ENCODE assay signal across 8 mouse cellular contexts in genomic region chr6:99027542-99028160, GRCm38 (mm10).
DNase-seq lines count a peak whose midpoint lies in the region; ATAC-seq and TF ChIP-seq lines count a peak whose summit lies in the region.

No protein-coding gene starts in this region.

- no peaks in the 10 kb centered on the region for H3K9me3 ChIP-seq in intestine, embryonic 14.5 days (ENCODE audit: control insufficient read depth, low read length)
- no peaks in the 10 kb centered on the region for H3K9me3 ChIP-seq in midbrain, postnatal 0 days (ENCODE audit: low read length)

- peak; percentile 13 for DNase-seq in kidney, adult 11 months
- DNase-seq in kidney, postnatal 36 days = no peak
- peak; percentile 86 for DNase-seq in intestine, embryonic 14.5 days (ENCODE audit: low spot score)
- DNase-seq in midbrain, postnatal 0 days (ENCODE audit: low spot score) = no peak
- DNase-seq in cerebellum, adult 8-10 months = no peak
- DNase-seq in gastrocnemius, postnatal 4 days (ENCODE audit: low spot score in 2 of 2) = no peak

- no peak for ATAC-seq in intestine, embryonic 14.5 days (replicated peaks; ENCODE audit: low FRiP score, low TSS enrichment, low read depth)
- ATAC-seq in midbrain, postnatal 0 days (ENCODE audit: low FRiP score) = no peak

- peak overlapping the region; percentile 80 for H3K27ac ChIP-seq in brown adipose tissue, adult 24 weeks (replicated peaks; ENCODE audit: low read depth, low read length)
- H3K27ac ChIP-seq in intestine, embryonic 14.5 days (ENCODE audit: low read depth) = peak overlapping the region; percentile 96
- peak overlapping the region; percentile 33 for H3K27ac ChIP-seq in midbrain, postnatal 0 days (ENCODE audit: low read depth, low read length)

- H3K4me2 ChIP-seq in intestine, embryonic 14.5 days (ENCODE audit: low read length) = peak overlapping the region; percentile 78
- peak overlapping the region; percentile 61 for H3K4me2 ChIP-seq in midbrain, postnatal 0 days (ENCODE audit: low read depth, low read length, poor library complexity, severe bottlenecking)

- H3K27me3 ChIP-seq in C2C12 (ENCODE audit: control insufficient read depth, insufficient read depth, insufficient read length) = no peaks in the 10 kb centered on the region
- H3K27me3 ChIP-seq in intestine, embryonic 14.5 days (replicated peaks; ENCODE audit: control insufficient read depth, insufficient read depth, low read length) = no peaks in the 10 kb centered on the region
- no peaks in the 10 kb centered on the region for H3K27me3 ChIP-seq in midbrain, postnatal 0 days (ENCODE audit: insufficient read depth, low read length)

- 0 out of 2 replicates have a peak, but pooled peaks cover 5% of the 10 kb centered on the region for H3K4me1 ChIP-seq in brown adipose tissue, adult 24 weeks (ENCODE audit: control insufficient read depth, insufficient read depth, insufficient read length, low read length)
- peaks cover 50% of the 10 kb centered on the region for H3K4me1 ChIP-seq in intestine, embryonic 14.5 days (replicated peaks; ENCODE audit: control insufficient read depth, insufficient read depth, low read length)
- no peaks in the 10 kb centered on the region for H3K4me1 ChIP-seq in midbrain, postnatal 0 days (ENCODE audit: insufficient read depth, low read length)

- peaks cover 62% of the 10 kb centered on the region for H3K79me2 ChIP-seq in C2C12 (ENCODE audit: control insufficient read depth, insufficient read depth)

- peak overlapping the region; percentile 94 for H3ac ChIP-seq in C2C12 (ENCODE audit: control insufficient read depth, insufficient read length, low read depth)

- no peak for TF ChIP-seq CTCF in C2C12 (IDR thresholded peaks at IDR 0.05; ENCODE audit: control insufficient read depth, insufficient read depth, insufficient read length)
- TF ChIP-seq CTCF in midbrain, postnatal 0 days (IDR thresholded peaks at IDR 0.05) = 0 out of 2 replicates have a peak, but pooled peaks have one; percentile 1

- H3K36me3 ChIP-seq in C2C12 (ENCODE audit: control insufficient read depth, insufficient read depth) = no peaks in the 10 kb centered on the region
- no peaks in the 10 kb centered on the region for H3K36me3 ChIP-seq in intestine, embryonic 14.5 days (ENCODE audit: control insufficient read depth, insufficient read depth, low read length)
- H3K36me3 ChIP-seq in midbrain, postnatal 0 days (ENCODE audit: insufficient read depth, low read length) = no peaks in the 10 kb centered on the region

- WGBS in intestine, embryonic 14.5 days = 2% methylated on average over 21 of the region's 22 CpGs
- under 1% methylated on average over 17 of the region's 22 CpGs for WGBS in midbrain, postnatal 0 days

- peak overlapping the region; percentile 68 for H3K4me3 ChIP-seq in C2C12 (ENCODE audit: insufficient read depth, poor library complexity, severe bottlenecking)
- H3K4me3 ChIP-seq in brown adipose tissue, adult 24 weeks (ENCODE audit: insufficient read depth, low read depth, low read length) = peak overlapping the region; percentile 98
- peak overlapping the region; percentile 80 for H3K4me3 ChIP-seq in intestine, embryonic 14.5 days (ENCODE audit: low read depth, low read length)
- H3K4me3 ChIP-seq in midbrain, postnatal 0 days (ENCODE audit: low read depth, low read length) = peak overlapping the region; percentile 61

- peaks cover 47% of the 10 kb centered on the region for H3K79me3 ChIP-seq in C2C12 (ENCODE audit: low read depth)

- H3K9ac ChIP-seq in intestine, embryonic 14.5 days (ENCODE audit: low read length) = peak overlapping the region; percentile 87
- peak overlapping the region; percentile 54 for H3K9ac ChIP-seq in midbrain, postnatal 0 days (replicated peaks; ENCODE audit: low read length, poor library complexity, severe bottlenecking)

TF ChIP-seq in C2C12, 6 proteins besides CTCF, POLR2A, EP300 and RAD21:
- TF ChIP-seq FOSL1 (IDR thresholded peaks at IDR 0.05; ENCODE audit: insufficient read depth, low read length, poor library complexity, severe bottlenecking) = no peak
- no peak for TF ChIP-seq MYOG (IDR thresholded peaks at IDR 0.05; ENCODE audit: control insufficient read depth, extremely low read depth, insufficient read length)
- no peak for TF ChIP-seq MAX (IDR thresholded peaks at IDR 0.05)
- no peak for TF ChIP-seq USF1 (IDR thresholded peaks at IDR 0.05; ENCODE audit: low read depth)
- no peak for TF ChIP-seq CEBPB (IDR thresholded peaks at IDR 0.05; ENCODE audit: low read depth)
- no peak for TF ChIP-seq MYOD1 (IDR thresholded peaks at IDR 0.05; ENCODE audit: control insufficient read depth, insufficient read length, low read depth)

Comparison
In these comparisons a context has a peak if more than half of its experiments do, and no peak if none do; other contexts are left out.
1. DNase-seq: peak in kidney, adult 11 months (single experiment) and intestine, embryonic 14.5 days (single experiment); none in kidney, postnatal 36 days (0 of 2), midbrain, postnatal 0 days (single experiment), cerebellum, adult 8-10 months (single experiment) and gastrocnemius, postnatal 4 days (0 of 2).
2. H3K27ac ChIP-seq: peak in every context shown above with its lines; median percentile 96 in intestine, embryonic 14.5 days; 80 in brown adipose tissue, adult 24 weeks; 33 in midbrain, postnatal 0 days.
3. Peak in every context shown above with its lines, with median percentiles within 50 percentile points of each other: H3K4me3 ChIP-seq.